Mouse (Mus musculus) forebrain, embryonic 13.5 days (tissue): ENCODE results near the gene Ypel3. TPM values are rescaled to one million over a fixed set of nuclear protein-coding genes. Genes with fewer than 3 reads are reported as not detected.

ENCODE experiments used
- ATAC-seq: fragments of 200-750 bp; cut with Nextera tagmentation; 2 replicates; pipeline ENCODE4 v1.8.0; 2017
- H3K27ac ChIP-seq: fragments of 300-500 bp; sonication (generic); 2 replicates; pipeline ENCODE4 v1.5.1; 2015; ENCODE audit warnings: inconsistent platforms, mild to moderate bottlenecking, moderate library complexity
- H3K27me3 ChIP-seq: fragments of 300-500 bp; sonication (generic); 2 replicates; pipeline ENCODE4 v1.6.1; 2015; ENCODE audit warnings: mild to moderate bottlenecking, inconsistent platforms
- H3K36me3 ChIP-seq: fragments of 300-500 bp; sonication (generic); 2 replicates; pipeline ENCODE4 v1.6.1; 2015; ENCODE audit warnings: mild to moderate bottlenecking, inconsistent platforms; ENCODE audit not compliant: poor library complexity, severe bottlenecking
- H3K4me1 ChIP-seq: fragments of 300-500 bp; sonication (generic); 2 replicates; pipeline ENCODE4 v1.6.1; 2015; ENCODE audit warnings: inconsistent platforms
- H3K4me2 ChIP-seq: fragments of 300-500 bp; sonication (generic); 2 replicates; pipeline ENCODE4 v1.6.1; 2015; ENCODE audit warnings: inconsistent platforms, mild to moderate bottlenecking, moderate library complexity
- H3K4me3 ChIP-seq: fragments of 300-500 bp; sonication (generic); 2 replicates; pipeline ENCODE4 v1.5.1; 2015; ENCODE audit warnings: mild to moderate bottlenecking, inconsistent platforms
- H3K9ac ChIP-seq: fragments of 300-500 bp; sonication (generic); 2 replicates; pipeline ENCODE4 v1.6.1; 2015; ENCODE audit warnings: mild to moderate bottlenecking, inconsistent platforms
- H3K9me3 ChIP-seq: fragments of 300-500 bp; sonication (generic); replicated peaks from 2 replicates; pipeline ENCODE4 v1.6.1; 2016; ENCODE audit warnings: inconsistent platforms
- WGBS: fragments of 180-500 bp; shearing (Covaris S2); methylation state at CpG from one replicate; pipeline ENCODE4 v1.1.7; 2015; 5-methylcytosine and 5-hydroxymethylcytosine counted together
- polyA plus RNA-seq: library from polyadenylated mRNA; unstranded; fragments of >200 nt; fragmentation: Nextera tagmentation; extraction: Ambion mirVana; gene quantifications from 2 replicates; pipeline ENCODE4 v1.2.1, GENCODE M21; 2015

Ypel3 gene
- polyA plus RNA-seq, 1 experiment from 2014 or later: 143 TPM

DNA sequence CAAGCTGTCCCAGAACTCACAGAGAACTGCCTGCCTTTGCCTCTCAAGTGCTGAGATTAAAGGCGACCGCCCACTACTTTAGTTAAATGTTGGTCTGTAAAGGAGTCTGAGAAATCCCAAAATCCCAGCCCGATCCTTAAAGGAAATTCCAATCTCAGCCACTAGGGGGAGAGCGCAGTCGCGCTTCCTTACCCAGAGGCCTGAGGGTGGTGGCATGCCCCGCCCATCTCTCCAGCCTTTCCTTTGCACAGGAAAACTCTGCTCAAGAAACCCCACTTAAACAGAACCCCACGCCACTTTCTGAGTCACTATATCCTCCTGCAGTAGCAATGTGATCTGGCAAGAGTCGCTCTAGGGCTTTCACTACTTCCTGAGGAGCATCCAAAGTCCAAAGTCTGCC is 21.9 kb upstream of the Ypel3 start:
- Histone ChIP-seq H3K9me3 (no peaks in the 10 kb centered on the region), H3K4me2 (0 out of 2 replicates have a peak overlapping the region, but pooled peaks have one; percentile 20), H3K36me3 (no peaks in the 10 kb centered on the region), H3K27me3 (no peaks in the 10 kb centered on the region), H3K9ac (0 out of 2 replicates have a peak overlapping the region, but pooled peaks have one; percentile 5), H3K27ac (no peak overlapping the region), H3K4me3 (no peak overlapping the region), H3K4me1 (peaks cover 5% of the 10 kb centered on the region)
- peak; percentile 67 for ATAC-seq
- 1% methylated on average over 9 of the region's 9 CpGs for WGBS

DNA sequence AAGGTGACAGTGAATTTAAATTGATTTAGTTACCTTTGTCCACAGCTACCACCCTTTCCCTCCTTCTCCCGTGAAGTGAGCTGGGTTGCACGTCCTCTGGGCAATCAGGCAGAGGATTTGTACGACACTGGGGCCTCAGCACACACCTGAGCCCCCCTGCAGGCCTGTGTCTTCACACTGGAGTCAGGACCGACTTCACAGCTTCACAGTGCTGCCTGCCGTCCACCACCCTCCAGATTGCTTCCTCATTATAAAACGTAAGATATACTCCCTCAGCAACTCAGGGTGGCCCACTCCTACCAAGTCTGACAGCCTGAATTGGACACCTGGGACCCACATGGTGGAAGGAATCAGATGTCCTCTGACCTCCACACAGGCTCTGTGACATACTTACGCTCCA is 18.2 kb upstream of the Ypel3 start:
- Histone ChIP-seq H3K27ac (no peak overlapping the region), H3K9ac (no peak overlapping the region), H3K36me3 (peaks cover 18% of the 10 kb centered on the region), H3K9me3 (no peaks in the 10 kb centered on the region), H3K4me3 (no peak overlapping the region), H3K4me2 (no peak overlapping the region), H3K27me3 (no peaks in the 10 kb centered on the region), H3K4me1 (peaks cover 38% of the 10 kb centered on the region)
- peak; percentile 8; the same call in 1 of the 2 replicates for ATAC-seq
- 62% methylated on average over 7 of the region's 7 CpGs for WGBS

DNA sequence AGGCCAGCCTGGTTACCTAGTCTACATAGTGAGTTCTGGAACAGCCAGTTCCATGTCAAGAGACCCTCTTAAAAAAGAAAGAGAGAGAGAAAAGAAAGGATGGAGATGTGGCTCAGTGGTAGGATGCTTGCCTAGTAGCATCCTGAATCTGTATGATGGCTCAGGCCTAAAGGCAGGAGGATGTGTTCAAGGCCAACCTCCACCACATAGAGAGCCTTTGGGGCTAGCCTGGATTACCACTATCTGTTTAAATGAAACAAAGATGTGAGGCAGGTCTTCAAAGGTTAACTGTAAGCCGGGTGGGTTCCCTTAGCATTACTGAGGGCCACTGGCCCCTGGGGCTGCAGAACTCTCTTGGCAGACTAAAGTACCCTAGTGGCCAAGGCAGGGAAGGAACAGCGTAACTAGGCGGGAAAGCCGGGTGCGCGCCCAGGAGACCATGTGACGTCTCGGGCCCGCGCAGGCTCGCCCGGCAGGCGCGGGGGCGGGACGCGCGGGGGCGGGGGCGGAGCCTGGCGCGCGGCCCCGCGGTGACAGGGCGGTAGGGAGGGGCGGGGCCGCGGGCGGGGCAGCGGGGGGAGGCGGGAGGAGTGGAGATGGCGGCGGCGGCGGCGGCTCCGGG is 17.6 kb upstream of the Ypel3 start, which contains the start of gene Mapk3:
TSS of gene Mapk3 (plus strand) at position 552 of the 622 bp plus-strand sequence.
- Histone ChIP-seq H3K9me3 (no peaks in the 10 kb centered on the region), H3K27ac (peak within 1 kb of the TSS; percentile 89), H3K9ac (peak within 1 kb of the TSS; percentile 90), H3K27me3 (no peaks in the 10 kb centered on the region), H3K4me1 (peaks cover 38% of the 10 kb centered on the region), H3K36me3 (peaks cover 24% of the 10 kb centered on the region), H3K4me2 (peak within 1 kb of the TSS; percentile 93), H3K4me3 (peak within 1 kb of the TSS; percentile 81)
- peak; percentile 70 for ATAC-seq
- WGBS: under 1% methylated on average over 24 of the region's 38 CpGs

DNA sequence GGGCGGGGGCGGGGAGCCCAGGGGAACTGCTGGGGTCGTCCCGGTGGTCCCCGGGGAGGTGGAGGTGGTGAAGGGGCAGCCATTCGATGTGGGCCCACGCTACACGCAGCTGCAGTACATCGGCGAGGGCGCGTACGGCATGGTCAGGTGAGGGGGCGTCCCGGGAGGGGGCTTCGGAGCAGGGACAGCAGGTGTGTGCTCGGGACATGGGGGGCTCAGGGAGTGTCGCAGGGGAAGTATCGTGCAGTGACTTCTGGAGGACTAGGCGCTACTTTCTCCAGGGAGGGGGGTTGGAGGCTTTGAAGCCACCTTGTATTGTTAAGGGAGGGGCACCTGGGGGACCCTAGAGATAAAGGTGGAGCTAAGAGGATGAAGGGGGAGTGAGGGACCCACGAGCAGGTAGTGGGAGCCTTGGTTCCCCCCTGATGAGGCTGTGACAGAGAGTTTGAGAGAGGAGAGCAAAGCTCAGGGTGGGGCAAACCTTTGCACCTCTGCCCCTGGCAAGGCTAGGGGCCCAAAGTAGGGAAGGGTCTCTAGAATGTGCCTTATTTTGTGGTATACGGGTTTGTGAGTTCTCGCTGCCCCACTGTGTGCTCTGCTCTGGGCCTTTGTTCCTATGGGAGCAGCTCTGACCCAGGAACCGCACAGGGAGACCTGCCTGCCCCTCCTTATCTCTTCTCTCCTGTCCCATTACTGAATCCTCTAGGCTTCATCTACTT is 16.9 kb upstream of the Ypel3 start:
- no peaks in the 10 kb centered on the region for H3K9me3 ChIP-seq
- under 1% methylated on average over 22 of the region's 24 CpGs for WGBS
- peak overlapping the region; percentile 89 for H3K27ac ChIP-seq
- H3K4me2 ChIP-seq: peak overlapping the region; percentile 93
- peaks cover 38% of the 10 kb centered on the region for H3K4me1 ChIP-seq
- ATAC-seq: peak; percentile 61
- no peaks in the 10 kb centered on the region for H3K27me3 ChIP-seq
- peak overlapping the region; percentile 81 for H3K4me3 ChIP-seq
- peak overlapping the region; percentile 90 for H3K9ac ChIP-seq
- peaks cover 31% of the 10 kb centered on the region for H3K36me3 ChIP-seq

DNA sequence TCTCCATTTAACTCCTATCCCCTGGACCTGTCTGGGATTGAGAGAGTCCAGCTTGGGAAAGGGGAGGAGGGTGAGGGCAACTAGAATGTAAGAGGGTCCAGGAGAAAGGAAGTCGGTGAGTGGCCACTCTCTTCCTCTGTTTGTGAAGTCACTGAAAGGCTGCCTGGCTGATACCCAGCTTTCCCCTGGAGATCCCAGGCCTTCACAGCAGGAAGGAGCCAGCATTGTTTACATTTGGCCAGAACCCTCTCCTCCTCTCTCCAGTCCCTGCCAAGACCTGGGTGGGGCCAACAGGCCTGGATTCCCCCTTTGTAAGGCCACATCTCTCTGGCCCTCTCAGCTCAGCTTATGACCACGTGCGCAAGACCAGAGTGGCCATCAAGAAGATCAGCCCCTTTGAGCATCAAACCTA is 16.4 kb upstream of the Ypel3 start:
- H3K9ac ChIP-seq: peak overlapping the region; percentile 90
- peak overlapping the region; percentile 93 for H3K4me2 ChIP-seq
- ATAC-seq: peak; percentile 5; the same call in 1 of the 2 replicates
- no peaks in the 10 kb centered on the region for H3K27me3 ChIP-seq
- peaks cover 36% of the 10 kb centered on the region for H3K36me3 ChIP-seq
- H3K27ac ChIP-seq: peak overlapping the region; percentile 89
- 27% methylated on average over 3 of the region's 3 CpGs for WGBS
- H3K4me1 ChIP-seq: peaks cover 34% of the 10 kb centered on the region
- no peaks in the 10 kb centered on the region for H3K9me3 ChIP-seq
- H3K4me3 ChIP-seq: peak overlapping the region; percentile 81

DNA sequence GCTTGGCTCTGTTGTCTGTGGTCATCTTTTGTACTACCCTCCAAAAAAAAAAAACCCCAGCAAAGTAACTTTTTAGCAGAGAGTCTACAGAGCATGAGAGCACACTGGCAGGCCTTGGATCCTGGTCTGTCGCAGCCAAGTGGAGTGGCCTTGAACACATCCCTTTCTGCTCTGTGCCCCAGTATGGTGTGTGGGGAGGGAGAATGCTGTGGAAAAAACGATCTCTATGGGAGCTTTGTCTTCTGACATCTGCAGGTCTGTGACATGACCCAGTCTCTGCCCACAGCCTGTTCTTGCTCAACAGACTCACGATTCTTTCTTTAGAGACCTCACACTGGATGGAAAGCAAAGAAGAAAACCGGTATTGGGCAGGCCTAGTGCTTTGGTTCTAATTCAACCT is 15.8 kb upstream of the Ypel3 start:
- Histone ChIP-seq H3K27ac (peak overlapping the region; percentile 89; the same call in 1 of the 2 replicates), H3K36me3 (peaks cover 42% of the 10 kb centered on the region), H3K27me3 (no peaks in the 10 kb centered on the region), H3K9me3 (no peaks in the 10 kb centered on the region), H3K4me1 (peaks cover 34% of the 10 kb centered on the region), H3K4me3 (peak overlapping the region; percentile 81), H3K4me2 (peak overlapping the region; percentile 93), H3K9ac (peak overlapping the region; percentile 90)
- WGBS: 78% methylated on average over 4 of the region's 4 CpGs
- ATAC-seq: no peak

DNA sequence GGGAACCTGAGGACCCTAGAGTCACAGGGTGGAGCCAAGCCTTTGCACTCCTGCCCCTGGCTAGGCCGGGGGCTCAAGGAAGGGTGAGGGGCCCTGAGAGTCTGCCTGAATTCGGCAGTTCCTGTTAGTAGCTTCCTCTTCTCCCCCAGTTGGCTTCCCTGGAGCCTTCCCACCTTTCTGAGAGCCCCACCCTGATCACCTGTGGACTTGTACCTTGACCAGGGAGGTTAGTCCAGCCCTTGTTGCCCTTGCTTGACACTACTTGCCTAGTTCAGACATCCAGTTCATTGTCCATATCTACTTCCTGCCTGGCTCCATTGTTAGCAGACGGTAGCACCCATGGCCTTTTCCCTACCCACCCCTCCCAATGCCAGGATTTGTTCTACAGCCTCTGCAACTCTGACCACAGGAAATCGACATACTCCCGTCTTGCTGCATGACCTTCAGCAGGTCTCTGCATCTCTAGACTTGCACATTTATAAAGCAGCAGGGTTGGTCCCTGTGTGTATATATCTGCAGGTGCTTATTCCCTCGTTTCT is 15.2 kb upstream of the Ypel3 start:
- peak overlapping the region; percentile 90; the same call in 1 of the 2 replicates for H3K9ac ChIP-seq
- peaks cover 34% of the 10 kb centered on the region for H3K4me1 ChIP-seq
- WGBS: 84% methylated on average over 6 of the region's 6 CpGs
- 0 out of 2 replicates have a peak overlapping the region, but pooled peaks have one; percentile 81 for H3K4me3 ChIP-seq
- no peaks in the 10 kb centered on the region for H3K27me3 ChIP-seq
- peak overlapping the region; percentile 65 for H3K27ac ChIP-seq
- peak overlapping the region; percentile 93 for H3K4me2 ChIP-seq
- H3K36me3 ChIP-seq: peaks cover 48% of the 10 kb centered on the region
- ATAC-seq: no peak
- H3K9me3 ChIP-seq: no peaks in the 10 kb centered on the region

DNA sequence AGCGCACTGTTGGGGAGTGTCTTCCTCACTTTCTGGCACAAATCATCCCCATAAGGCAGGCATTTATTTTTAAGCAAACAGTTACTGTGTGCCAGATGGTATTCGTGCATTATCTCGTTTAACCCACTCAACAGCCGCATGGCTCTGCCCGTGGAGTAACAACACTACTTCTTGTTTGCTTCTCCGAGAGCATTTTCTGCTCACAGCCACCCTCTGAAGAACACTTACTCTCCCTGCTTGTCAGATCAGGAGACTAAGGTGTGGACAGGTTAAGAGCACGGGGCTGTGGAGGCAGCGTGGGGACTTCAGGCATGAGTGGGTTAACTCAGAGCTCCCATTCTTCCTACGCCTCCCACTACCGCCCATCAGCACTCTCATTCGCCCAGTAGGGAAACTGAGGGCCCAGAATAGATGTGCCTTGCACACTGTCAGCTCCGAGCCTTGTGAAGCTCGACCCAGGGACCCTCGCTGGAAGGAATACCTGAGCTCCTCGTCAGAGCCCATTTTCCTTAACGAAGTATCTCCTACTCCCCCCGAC is 14.2 kb upstream of the Ypel3 start:
- Histone ChIP-seq H3K36me3 (peaks cover 58% of the 10 kb centered on the region), H3K9me3 (no peaks in the 10 kb centered on the region), H3K4me2 (peak overlapping the region; percentile 41), H3K9ac (peak overlapping the region; percentile 43; the same call in 1 of the 2 replicates), H3K27me3 (no peaks in the 10 kb centered on the region), H3K27ac (peak overlapping the region; percentile 65), H3K4me1 (peaks cover 34% of the 10 kb centered on the region), H3K4me3 (peak overlapping the region; percentile 10; the same call in 1 of the 2 replicates)
- no peak for ATAC-seq
- WGBS: 69% methylated on average over 17 of the region's 17 CpGs

DNA sequence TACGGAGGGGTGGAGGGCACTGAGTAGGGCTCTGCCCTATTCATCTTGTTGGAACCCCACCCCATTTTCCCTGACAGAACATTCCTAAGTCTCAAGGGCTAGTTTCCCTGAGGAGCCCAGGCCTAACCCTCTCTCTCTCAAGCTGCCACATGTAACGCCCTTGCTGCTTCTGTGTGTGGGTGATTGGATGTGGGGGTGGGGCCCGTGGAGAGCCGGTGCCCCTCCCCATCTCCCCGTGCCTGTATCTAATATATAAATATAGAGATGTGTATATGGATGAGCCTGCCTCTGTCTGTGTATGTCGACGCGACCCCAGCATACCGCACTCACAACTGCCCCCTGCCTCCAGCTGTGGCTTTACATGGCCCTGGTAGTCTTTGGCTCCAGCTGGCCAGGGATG is 11.2 kb upstream of the Ypel3 start:
- WGBS: 91% methylated on average over 9 of the region's 9 CpGs
- Histone ChIP-seq H3K9me3 (no peaks in the 10 kb centered on the region), H3K4me1 (peaks cover 27% of the 10 kb centered on the region), H3K9ac (no peak overlapping the region), H3K36me3 (peaks cover 87% of the 10 kb centered on the region), H3K27ac (no peak overlapping the region), H3K4me3 (no peak overlapping the region), H3K4me2 (no peak overlapping the region), H3K27me3 (no peaks in the 10 kb centered on the region)
- ATAC-seq: no peak

DNA sequence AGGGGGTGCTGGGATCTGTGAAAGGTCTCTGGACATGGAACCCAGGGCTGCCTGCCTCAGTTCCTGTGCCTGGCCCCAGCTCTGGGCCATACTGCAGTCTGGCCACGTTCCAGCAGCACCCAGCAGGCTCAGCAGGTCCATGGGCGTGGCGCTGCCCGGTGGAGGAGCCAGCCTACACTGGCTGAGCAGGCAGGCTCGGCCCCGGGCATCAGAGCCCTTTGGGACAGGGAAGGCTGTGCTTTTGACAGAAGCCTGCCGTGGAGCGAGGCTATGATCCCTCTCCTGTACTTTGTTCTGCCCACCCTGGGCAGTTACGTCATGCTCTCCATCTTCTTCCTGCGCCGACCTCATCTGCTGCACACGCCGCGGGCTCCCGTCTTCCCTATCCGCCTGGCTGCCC is 10.6 kb upstream of the Ypel3 start, which contains the start of gene Gdpd3:
TSS of gene Gdpd3 (plus strand) at position 134 of the 400 bp plus-strand sequence.
- 94% methylated on average over 16 of the region's 16 CpGs for WGBS
- Histone ChIP-seq H3K4me2 (no peak within 1 kb of the TSS), H3K36me3 (peaks cover 93% of the 10 kb centered on the region)

DNA sequence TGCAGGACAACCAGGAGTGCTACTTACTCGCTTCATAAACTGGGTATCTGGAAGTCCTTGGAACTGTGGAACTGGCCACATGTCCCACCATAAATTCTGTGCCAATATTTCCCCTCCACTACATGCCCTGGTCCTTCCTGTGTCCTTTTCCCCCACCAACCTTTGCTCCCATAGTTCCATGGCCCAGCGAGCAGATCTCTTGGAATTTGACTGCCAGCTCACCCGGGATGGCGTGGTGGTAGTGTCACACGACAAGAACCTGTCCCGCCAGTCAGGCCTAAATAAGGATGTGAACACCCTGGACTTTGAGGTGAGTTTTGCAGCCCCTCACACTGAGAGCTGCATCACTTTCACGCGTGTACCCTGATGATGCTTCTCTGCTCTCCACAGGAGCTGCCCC is 9.8 kb upstream of the Ypel3 start:
- peaks cover 91% of the 10 kb centered on the region for H3K36me3 ChIP-seq
- 97% methylated on average over 8 of the region's 8 CpGs for WGBS
- no peak overlapping the region for H3K4me2 ChIP-seq
- H3K27me3 ChIP-seq: no peaks in the 10 kb centered on the region
- H3K4me1 ChIP-seq: peaks cover 12% of the 10 kb centered on the region
- H3K9me3 ChIP-seq: no peaks in the 10 kb centered on the region
- no peak overlapping the region for H3K27ac ChIP-seq
- H3K9ac ChIP-seq: no peak overlapping the region
- no peak overlapping the region for H3K4me3 ChIP-seq
- no peak for ATAC-seq

More for the DNA sequence above, 10.6 kb upstream of the Ypel3 start, which contains the start of gene Gdpd3:
- Histone ChIP-seq H3K4me1 (peaks cover 20% of the 10 kb centered on the region), H3K4me3 (no peak within 1 kb of the TSS), H3K9me3 (no peaks in the 10 kb centered on the region), H3K27ac (no peak within 1 kb of the TSS; the same call in 1 of the 2 replicates), H3K9ac (no peak within 1 kb of the TSS), H3K27me3 (no peaks in the 10 kb centered on the region)
- ATAC-seq: no peak

DNA sequence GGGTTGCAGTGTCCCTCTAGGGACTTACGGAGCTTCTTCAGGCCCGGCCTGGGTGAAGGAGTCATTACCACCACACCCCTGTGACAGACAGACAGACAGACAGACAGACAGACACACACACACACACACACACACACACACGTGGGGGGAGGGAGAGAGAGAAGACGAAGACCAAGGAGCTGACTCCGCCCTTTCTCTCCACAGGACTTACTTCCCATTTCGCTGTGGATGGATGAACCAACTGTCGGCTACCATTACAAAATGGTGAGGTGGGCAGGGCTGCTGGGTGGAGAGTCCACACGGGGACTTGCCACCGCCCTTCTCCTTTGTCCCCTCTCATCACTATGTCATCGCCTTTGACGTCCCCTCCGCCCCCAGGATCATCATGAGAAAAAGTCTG is 6.0 kb upstream of the Ypel3 start:
- H3K4me1 ChIP-seq: peaks cover 3% of the 10 kb centered on the region
- H3K9me3 ChIP-seq: no peaks in the 10 kb centered on the region
- H3K27me3 ChIP-seq: no peaks in the 10 kb centered on the region
- no peak overlapping the region for H3K4me2 ChIP-seq
- H3K36me3 ChIP-seq: peaks cover 63% of the 10 kb centered on the region
- H3K9ac ChIP-seq: no peak overlapping the region
- H3K4me3 ChIP-seq: no peak overlapping the region
- ATAC-seq: no peak
- WGBS: 86% methylated on average over 12 of the region's 12 CpGs
- H3K27ac ChIP-seq: no peak overlapping the region
